Mouse (Mus musculus) liver, embryonic 14.5 days (tissue): ENCODE measurements at regions not wholly inside any gene's neighbourhood (a gene's known extent, or its start where the extent isn't known, plus 50 kb on each side); places are given as distances from the start of the nearest gene placed in this dataset.

Experiments
- ATAC-seq: fragments of 200-750 bp; cut with Nextera tagmentation; 2 replicates; pipeline ENCODE4 v1.8.0; 2017; ENCODE audit warnings: moderate number of reproducible peaks, mild to moderate bottlenecking, moderate library complexity; ENCODE audit not compliant: insufficient read depth
- DNase-seq, 3 experiments: peaks; one replicate each; pipeline ENCODE4 v3.0.0-alpha.2; 2012 to 2013; ENCODE audit warnings: low read depth in 3 of 3, low spot score in 3 of 3
- H3K27ac ChIP-seq: fragments of 300-500 bp; sonication (generic); 2 replicates; pipeline ENCODE4 v1.5.1; 2014; ENCODE audit warnings: moderate library complexity, mild to moderate bottlenecking, control low read depth, inconsistent platforms
- H3K27me3 ChIP-seq: fragments of 300-500 bp; sonication (generic); 2 replicates; pipeline ENCODE4 v1.6.1; 2014; ENCODE audit warnings: mild to moderate bottlenecking, low read length, moderate library complexity; ENCODE audit not compliant: control insufficient read depth, insufficient read depth
- H3K36me3 ChIP-seq: fragments of 300-500 bp; sonication (generic); replicated peaks from 2 replicates; pipeline ENCODE4 v1.6.1; 2014; ENCODE audit warnings: low read depth; ENCODE audit not compliant: control insufficient read depth, insufficient read depth
- H3K4me1 ChIP-seq, 2 experiments: fragments of 200-500 bp in 1 of 2; fragments of 300-500 bp in 1 of 2; sonication (generic) in 1 of 2; replicated peaks; 2 replicates each; pipeline ENCODE4 v1.6.1; 2012 to 2014; ENCODE audit warnings: antibody characterized with exemption in 1 of 2, inconsistent platforms in 1 of 2, low read length in 1 of 2; ENCODE audit not compliant: control insufficient read depth in 2 of 2, insufficient read depth in 2 of 2
- H3K4me2 ChIP-seq: fragments of 300-500 bp; sonication (generic); 2 replicates; pipeline ENCODE4 v1.6.1; 2014; ENCODE audit warnings: low read depth, mild to moderate bottlenecking, control low read depth, moderate library complexity
- H3K4me3 ChIP-seq, 2 experiments: fragments of 200-500 bp in 1 of 2; fragments of 300-500 bp in 1 of 2; sonication (generic) in 1 of 2; 2 replicates each; pipeline ENCODE4 v1.5.1; 2012 to 2014; ENCODE audit warnings: low read depth in 2 of 2, low read length in 2 of 2, mild to moderate bottlenecking in 2 of 2, control low read depth in 1 of 2, inconsistent platforms in 1 of 2, moderate library complexity in 1 of 2; ENCODE audit not compliant: insufficient read depth in 1 of 2
- H3K9ac ChIP-seq: fragments of 300-500 bp; sonication (generic); replicated peaks from 2 replicates; pipeline ENCODE4 v1.6.1; 2014; ENCODE audit warnings: mild to moderate bottlenecking, control low read depth, moderate library complexity
- H3K9me3 ChIP-seq: fragments of 300-500 bp; sonication (generic); 2 replicates; pipeline ENCODE4 v1.6.1; 2016; ENCODE audit warnings: low read length, mixed read lengths; ENCODE audit not compliant: control insufficient read depth
- CTCF ChIP-seq: IDR thresholded peaks from 2 replicates; pipeline ENCODE4 v1.5.1; 2016; ENCODE audit warnings: antibody characterized with exemption, low read depth, control low read depth
- EP300 ChIP-seq: IDR thresholded peaks from 2 replicates; pipeline ENCODE4 v1.6.1; 2016; ENCODE audit warnings: antibody characterized with exemption, low read depth
- WGBS: fragments of 180-500 bp; shearing (Covaris S2); extraction: QIAGEN DNeasy Blood & Tissue Kit; methylation state at CpG from one replicate; pipeline ENCODE4 v1.1.7; 2014; ENCODE audit not compliant: insufficient replicate concordance; 5-methylcytosine and 5-hydroxymethylcytosine counted together

- no peak for TF ChIP-seq EP300
- no peak for TF ChIP-seq CTCF
- Histone ChIP-seq H3K4me1 (peaks cover 17 to 19% of the 10 kb centered on the region in 2 experiments), H3K36me3 (no peaks in the 10 kb centered on the region), H3K27me3 (no peaks in the 10 kb centered on the region), H3K9me3 (no peaks in the 10 kb centered on the region), H3K9ac (no peak overlapping the region), H3K4me2 (no peak overlapping the region), H3K4me3 (no peak overlapping the region), H3K27ac (no peak overlapping the region)
- DNase-seq (no peak), ATAC-seq (no peak)
- WGBS, result 20% methylated on average over 16 of the region's 16 CpGs
Measured at GRCm38 (mm10) chr6:148598746-148599337, 154.7 kb upstream of the Tmtc1 start.

DNA sequence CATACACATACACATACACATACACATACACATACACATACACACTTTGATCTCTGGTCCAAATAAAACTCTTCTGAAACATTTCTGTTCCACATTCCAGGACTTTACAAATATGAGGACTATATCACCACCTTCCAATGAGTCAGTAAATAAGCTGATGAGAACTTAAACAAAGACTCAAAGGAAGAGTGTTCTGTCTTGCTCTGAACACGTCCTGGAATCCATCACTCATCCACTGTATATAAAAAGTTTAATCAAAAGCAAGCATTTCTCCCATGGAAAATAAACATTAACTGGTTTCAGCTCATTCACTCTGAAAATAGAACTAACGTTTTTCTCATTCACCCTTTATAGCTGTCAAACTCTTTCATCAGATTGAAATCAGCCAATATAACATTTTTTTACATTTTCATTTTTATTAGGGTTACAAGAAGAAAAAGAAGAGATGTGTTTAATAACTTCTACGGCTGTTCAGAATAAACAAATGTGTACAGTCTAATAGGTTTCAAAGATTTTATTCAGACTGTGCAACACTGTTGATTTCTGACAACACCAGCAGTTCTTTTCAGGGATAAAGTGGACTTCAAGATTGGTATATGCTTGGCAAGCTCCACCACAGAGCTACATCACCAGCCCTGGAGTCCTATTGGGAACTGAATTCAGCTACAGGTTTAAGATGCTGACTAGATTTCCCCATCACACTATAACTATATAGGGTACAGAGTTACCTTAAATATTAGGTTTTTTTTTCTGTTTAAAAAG is 151.0 kb upstream of the Tmtc1 start:
- H3K4me1 ChIP-seq, result no peaks in the 10 kb centered on the region
- H3K9me3 ChIP-seq, result no peaks in the 10 kb centered on the region
- no peak overlapping the region for H3K4me3 ChIP-seq
- H3K27me3 ChIP-seq, result no peaks in the 10 kb centered on the region
- no peak overlapping the region for H3K27ac ChIP-seq
- no peak overlapping the region for H3K4me2 ChIP-seq
- H3K36me3 ChIP-seq, result no peaks in the 10 kb centered on the region
- ATAC-seq (no peak), DNase-seq (no peak)
- TF ChIP-seq CTCF (no peak), EP300 (no peak)
- H3K9ac ChIP-seq, result no peak overlapping the region
- 48% methylated on average over 3 of the region's 3 CpGs for WGBS

- Histone ChIP-seq H3K4me2 (no peak overlapping the region), H3K27me3 (no peaks in the 10 kb centered on the region), H3K4me3 (no peak overlapping the region), H3K9ac (no peak overlapping the region), H3K27ac (no peak overlapping the region), H3K4me1 (peaks cover 7% of the 10 kb centered on the region in 2 experiments; a peak in 3 of 4 replicates), H3K36me3 (no peaks in the 10 kb centered on the region), H3K9me3 (no peaks in the 10 kb centered on the region)
- DNase-seq (no peak), ATAC-seq (no peak)
- 76% methylated on average over 4 of the region's 4 CpGs for WGBS
- TF ChIP-seq EP300, result no peak
- TF ChIP-seq CTCF, result no peak
Measured at GRCm38 (mm10) chr6:148588971-148589370, 144.8 kb upstream of the Tmtc1 start.

GRCm38 (mm10) chr6:148586439-148587321 is 142.5 kb upstream of the Tmtc1 start:
- ATAC-seq, result peak; percentile 50; the same call in 1 of the 2 replicates

DNA sequence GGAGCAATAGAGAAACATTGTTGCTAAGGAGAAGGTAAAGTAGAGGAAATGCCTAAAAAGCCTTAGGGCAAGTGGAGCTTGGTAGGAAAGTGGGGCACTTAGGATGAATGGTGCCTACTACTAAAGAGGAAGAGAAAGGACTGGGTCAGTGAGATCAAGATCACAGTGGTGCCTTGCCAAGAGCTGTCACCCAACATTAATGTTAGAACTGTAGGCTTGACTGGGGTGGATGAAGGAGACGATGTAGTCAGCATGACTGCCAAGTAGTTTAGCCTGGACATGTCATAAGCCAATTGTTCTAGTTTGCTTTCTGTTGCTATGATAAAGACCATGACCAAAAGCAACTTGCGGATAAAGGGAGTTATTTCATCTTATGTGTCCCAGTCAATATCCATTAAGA is 139.9 kb upstream of the Tmtc1 start:
- Histone ChIP-seq H3K27me3 (no peaks in the 10 kb centered on the region), H3K4me1 (peaks cover 7% of the 10 kb centered on the region in 2 experiments; a peak in 3 of 4 replicates), H3K36me3 (no peaks in the 10 kb centered on the region), H3K9me3 (no peaks in the 10 kb centered on the region), H3K27ac (no peak overlapping the region), H3K4me3 (no peak overlapping the region), H3K4me2 (no peak overlapping the region), H3K9ac (no peak overlapping the region)
- WGBS, result 80% methylated on average over 2 of the region's 2 CpGs
- no peak for TF ChIP-seq EP300
- ATAC-seq (no peak), DNase-seq (no peak)

More at GRCm38 (mm10) chr6:148586439-148587321, 142.5 kb upstream of the Tmtc1 start:
- no peaks in the 10 kb centered on the region for H3K27me3 ChIP-seq
- DNase-seq, result no peak
- no peak overlapping the region for H3K4me3 ChIP-seq
- no peak overlapping the region for H3K4me2 ChIP-seq
- peaks cover 7% of the 10 kb centered on the region in 2 experiments; a peak in 3 of 4 replicates for H3K4me1 ChIP-seq
- no peaks in the 10 kb centered on the region for H3K36me3 ChIP-seq
- H3K9me3 ChIP-seq, result no peaks in the 10 kb centered on the region
- no peak for TF ChIP-seq CTCF
- peak; percentile 27; the same call in 1 of the 2 replicates for TF ChIP-seq EP300
- no peak overlapping the region for H3K27ac ChIP-seq
- WGBS, result 57% methylated on average over 10 of the region's 10 CpGs
- no peak overlapping the region for H3K9ac ChIP-seq
